Mouse (Mus musculus): ENCODE measurements around the gene Slc25a11. TPM values are rescaled to one million over a fixed set of nuclear protein-coding genes. Genes with fewer than 3 reads are reported as not detected.

Slc25a11 gene
- polyA plus RNA-seq, 1 experiment from 2014 or later: 142 TPM

DNA sequence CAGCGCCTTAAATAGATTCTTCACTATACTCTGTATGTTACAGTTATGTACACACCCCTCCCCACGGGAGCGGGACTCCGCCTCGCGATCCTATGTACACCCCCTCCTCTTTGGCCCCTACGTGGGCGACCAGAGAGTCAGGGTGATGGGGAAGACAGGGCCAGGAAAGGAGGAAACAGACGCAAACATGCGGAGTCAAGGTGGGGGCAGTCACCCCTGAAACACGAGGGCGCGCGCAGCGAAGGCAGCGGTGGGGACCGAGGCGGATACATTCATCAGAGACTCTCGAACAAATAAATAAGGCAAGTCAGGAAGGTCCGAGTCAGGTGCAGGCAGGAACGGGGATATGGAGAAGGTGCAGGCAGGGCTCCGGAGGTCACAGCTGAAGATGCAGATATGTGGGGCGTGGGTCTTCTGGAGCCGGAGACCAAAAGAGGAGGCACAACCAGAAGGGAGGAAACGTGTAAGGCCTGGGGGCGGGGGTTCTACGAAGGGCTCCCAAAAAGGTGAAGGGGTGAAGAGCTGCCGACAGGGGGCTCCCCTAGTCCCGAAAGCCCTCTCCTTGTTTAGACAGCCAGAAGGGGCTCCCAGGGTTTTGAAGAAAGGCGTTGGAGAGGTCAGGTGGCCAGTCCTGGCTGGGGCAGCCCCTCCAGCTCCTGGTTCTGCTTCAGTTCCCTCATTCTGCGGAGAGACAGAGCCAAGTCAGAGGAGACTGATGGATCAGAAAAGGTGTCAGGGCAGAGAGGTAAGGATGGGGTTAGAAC is 22.5 kb upstream of the Slc25a11 start:
- ATAC-seq (ENCODE audit: low FRiP score) (peak; percentile 36), DNase-seq (ENCODE audit: low spot score, missing footprints) (peak; percentile 97)
- WGBS: under 1% methylated on average over 31 of the region's 31 CpGs
- H3K9ac ChIP-seq (ENCODE audit: low read length): peak overlapping the region; percentile 87
- 0 out of 2 replicates have a peak, but pooled peaks cover 7% of the 10 kb centered on the region for H3K36me3 ChIP-seq (ENCODE audit: control insufficient read depth, insufficient read depth, low read length)
- H3K4me1 ChIP-seq (ENCODE audit: control insufficient read depth, insufficient read depth, low read length): peaks cover 19% of the 10 kb centered on the region
- H3K9me3 ChIP-seq (ENCODE audit: control insufficient read depth, low read length): no peaks in the 10 kb centered on the region
- peak overlapping the region; percentile 97 for H3K4me2 ChIP-seq
- peak overlapping the region; percentile 94 for H3K27ac ChIP-seq (ENCODE audit: low read depth, low read length)
- H3K27me3 ChIP-seq (ENCODE audit: control insufficient read depth, insufficient read depth, low read length): no peaks in the 10 kb centered on the region
- peak overlapping the region; percentile 58 for H3K4me3 ChIP-seq (ENCODE audit: low read depth, low read length)

DNA sequence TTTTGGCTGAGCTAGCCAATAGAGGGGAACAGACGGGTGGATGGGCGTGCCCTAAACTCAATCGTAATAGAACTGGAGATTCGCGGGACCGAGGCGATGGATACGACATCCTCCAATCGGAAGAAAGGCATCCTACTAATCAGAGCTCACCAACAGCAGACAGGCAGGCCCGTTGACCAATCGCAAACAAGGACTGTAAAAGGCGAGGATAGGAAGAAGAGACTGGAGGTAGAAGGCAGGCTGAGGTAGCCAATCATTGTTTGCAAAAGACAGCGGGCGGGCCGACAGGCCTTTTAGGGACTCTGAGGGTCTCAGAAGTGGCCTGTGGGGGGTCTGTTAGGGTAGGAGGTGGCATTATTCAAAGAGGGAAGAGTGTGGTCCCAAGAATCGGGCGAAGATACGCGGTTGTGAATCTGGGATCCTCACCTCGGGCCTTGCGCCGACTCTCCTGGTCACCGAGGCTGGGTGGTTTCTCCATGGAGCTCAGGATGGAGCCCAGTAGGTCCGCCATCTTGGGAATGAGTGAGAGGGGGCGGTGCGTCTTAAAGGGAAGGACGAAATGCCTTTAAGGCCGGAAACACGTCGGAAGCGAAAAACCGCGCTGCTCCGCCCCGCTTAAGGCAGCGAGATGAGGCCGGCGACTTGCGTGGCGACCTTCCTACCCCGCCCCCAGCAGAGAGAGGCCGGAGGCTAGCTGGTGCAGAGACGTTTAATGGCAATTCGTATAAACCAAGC is 21.7 kb upstream of the Slc25a11 start, which contains the start of gene Spag7:
Gene Spag7, minus strand, starts transcription at position 646 of the 735 bp plus-strand sequence.
- Histone ChIP-seq H3K4me3 (ENCODE audit: low read depth, low read length) (peak within 1 kb of the TSS; percentile 58), H3K9me3 (ENCODE audit: control insufficient read depth, low read length) (no peaks in the 10 kb centered on the region), H3K4me2 (peak within 1 kb of the TSS; percentile 97), H3K27me3 (ENCODE audit: control insufficient read depth, insufficient read depth, low read length) (no peaks in the 10 kb centered on the region), H3K36me3 (ENCODE audit: control insufficient read depth, insufficient read depth, low read length) (peaks cover 11% of the 10 kb centered on the region), H3K4me1 (ENCODE audit: control insufficient read depth, insufficient read depth, low read length) (peaks cover 19% of the 10 kb centered on the region), H3K27ac (ENCODE audit: low read depth, low read length) (peak within 1 kb of the TSS; percentile 94), H3K9ac (ENCODE audit: low read length) (peak within 1 kb of the TSS; percentile 87)
- under 1% methylated on average over 44 of the region's 44 CpGs for WGBS
- DNase-seq (ENCODE audit: low spot score, missing footprints): peak; percentile 100
- peak; percentile 94 for ATAC-seq (ENCODE audit: low FRiP score)

DNA sequence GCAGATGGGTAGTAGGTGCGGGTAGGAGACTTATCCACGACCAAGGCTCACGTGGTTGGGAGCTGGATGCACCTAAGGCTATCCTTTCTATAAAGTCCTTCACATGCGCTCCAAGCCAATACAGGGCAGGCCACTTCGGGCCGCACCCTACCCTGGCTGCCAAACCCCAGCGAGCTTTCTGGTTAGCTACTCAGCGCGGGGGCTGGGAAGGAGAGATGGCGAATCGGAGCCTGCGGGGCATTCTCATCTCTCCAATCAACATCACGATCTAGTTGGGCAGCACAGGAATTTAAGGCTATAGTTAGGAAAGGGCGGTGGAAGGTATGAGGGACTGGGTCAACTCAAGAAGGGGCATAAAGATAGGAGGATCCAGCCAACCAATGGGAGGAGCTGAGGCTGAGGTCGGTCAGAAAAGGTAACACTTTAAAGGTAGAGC is 21.1 kb upstream of the Slc25a11 start:
- H3K4me3 ChIP-seq (ENCODE audit: low read depth, low read length): peak overlapping the region; percentile 58
- no peaks in the 10 kb centered on the region for H3K27me3 ChIP-seq (ENCODE audit: control insufficient read depth, insufficient read depth, low read length)
- DNase-seq (ENCODE audit: low spot score, missing footprints) (peak; percentile 97), ATAC-seq (ENCODE audit: low FRiP score) (peak; percentile 47)
- peak overlapping the region; percentile 55; the same call in 1 of the 2 replicates for H3K27ac ChIP-seq (ENCODE audit: low read depth, low read length)
- WGBS: 2% methylated on average over 15 of the region's 15 CpGs
- H3K36me3 ChIP-seq (ENCODE audit: control insufficient read depth, insufficient read depth, low read length): peaks cover 11% of the 10 kb centered on the region
- H3K9ac ChIP-seq (ENCODE audit: low read length): peak overlapping the region; percentile 53; the same call in 1 of the 2 replicates
- peak overlapping the region; percentile 97 for H3K4me2 ChIP-seq
- H3K9me3 ChIP-seq (ENCODE audit: control insufficient read depth, low read length): no peaks in the 10 kb centered on the region
- H3K4me1 ChIP-seq (ENCODE audit: control insufficient read depth, insufficient read depth, low read length): peaks cover 19% of the 10 kb centered on the region

DNA sequence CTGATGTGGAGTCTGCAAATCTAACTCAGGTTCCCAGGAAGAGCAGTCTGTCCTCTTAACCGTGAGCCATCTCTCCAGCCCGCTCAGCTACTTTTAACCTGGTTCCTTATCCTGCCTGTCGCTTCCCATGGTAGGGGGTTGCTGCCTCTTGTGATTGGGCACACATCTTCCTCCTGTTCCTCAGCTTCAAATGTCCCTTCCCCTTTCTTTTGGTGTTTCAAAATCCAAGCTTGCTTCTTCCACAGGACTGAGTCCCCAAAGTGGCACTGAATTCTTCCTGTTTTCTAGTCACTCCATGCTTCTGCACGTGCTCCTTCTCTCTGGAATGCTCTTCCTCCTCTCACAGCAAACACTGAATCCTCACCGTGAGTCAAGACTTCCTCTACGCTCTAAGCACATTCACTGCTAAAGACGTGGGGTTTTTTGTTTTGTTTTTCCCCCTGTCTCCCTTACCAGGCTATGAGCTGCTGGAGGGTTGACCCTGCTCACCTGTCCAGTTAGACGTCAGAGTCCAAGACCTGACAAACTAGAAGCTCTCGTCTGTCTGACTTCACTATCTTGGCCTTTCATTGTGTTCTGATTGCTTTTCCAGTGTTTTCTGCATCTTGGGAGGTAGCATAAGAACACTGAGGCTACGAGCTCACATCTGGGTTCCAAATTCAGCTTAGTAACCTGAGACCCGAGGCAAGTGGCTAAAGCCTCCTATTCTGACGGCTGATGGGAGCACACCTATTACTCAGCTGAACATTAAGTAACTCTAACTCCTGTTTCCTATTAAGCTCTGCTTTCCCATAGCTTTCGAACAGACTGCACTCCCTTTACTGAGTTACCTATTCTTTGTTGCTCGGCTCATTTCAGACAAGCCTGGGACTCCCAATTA is 20.2 kb upstream of the Slc25a11 start:
- peaks cover 19% of the 10 kb centered on the region for H3K4me1 ChIP-seq (ENCODE audit: control insufficient read depth, insufficient read depth, low read length)
- H3K36me3 ChIP-seq (ENCODE audit: control insufficient read depth, insufficient read depth, low read length): peaks cover 16% of the 10 kb centered on the region
- no peak overlapping the region for H3K27ac ChIP-seq (ENCODE audit: low read depth, low read length)
- H3K4me3 ChIP-seq (ENCODE audit: low read depth, low read length): peak overlapping the region; percentile 58; the same call in 1 of the 2 replicates
- ATAC-seq (ENCODE audit: low FRiP score): no peak
- DNase-seq (ENCODE audit: low spot score, missing footprints): no peak
- peak overlapping the region; percentile 97 for H3K4me2 ChIP-seq
- H3K9ac ChIP-seq (ENCODE audit: low read length): peak overlapping the region; percentile 53; the same call in 1 of the 2 replicates
- 79% methylated on average over 14 of the region's 14 CpGs for WGBS
- H3K9me3 ChIP-seq (ENCODE audit: control insufficient read depth, low read length): no peaks in the 10 kb centered on the region
- no peaks in the 10 kb centered on the region for H3K27me3 ChIP-seq (ENCODE audit: control insufficient read depth, insufficient read depth, low read length)

DNA sequence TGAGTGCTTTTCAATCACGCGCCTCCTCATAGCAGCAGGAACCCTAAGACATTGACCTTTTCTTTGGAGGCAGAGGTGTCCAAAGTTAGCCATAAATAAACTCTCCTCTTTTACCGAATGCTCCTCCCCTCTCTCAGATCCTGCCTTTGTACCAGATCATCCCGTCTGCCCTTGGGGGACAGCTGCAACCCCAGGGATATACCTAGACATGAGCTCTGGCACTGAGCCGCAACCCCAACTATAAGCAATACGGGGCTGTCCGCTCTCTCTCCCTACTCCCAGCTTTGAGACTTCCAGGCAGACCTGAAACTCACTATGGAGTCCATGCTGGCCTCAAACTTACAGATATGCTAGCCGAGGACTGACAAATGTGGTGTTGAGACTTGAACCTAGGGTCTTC is 19.4 kb upstream of the Slc25a11 start:
- no peak overlapping the region for H3K4me3 ChIP-seq (ENCODE audit: low read depth, low read length)
- peaks cover 15% of the 10 kb centered on the region for H3K36me3 ChIP-seq (ENCODE audit: control insufficient read depth, insufficient read depth, low read length)
- H3K4me1 ChIP-seq (ENCODE audit: control insufficient read depth, insufficient read depth, low read length): peaks cover 19% of the 10 kb centered on the region
- 96% methylated on average over 8 of the region's 8 CpGs for WGBS
- H3K27me3 ChIP-seq (ENCODE audit: control insufficient read depth, insufficient read depth, low read length): no peaks in the 10 kb centered on the region
- no peaks in the 10 kb centered on the region for H3K9me3 ChIP-seq (ENCODE audit: control insufficient read depth, low read length)
- no peak overlapping the region for H3K4me2 ChIP-seq
- no peak for DNase-seq (ENCODE audit: low spot score, missing footprints)
- no peak for ATAC-seq (ENCODE audit: low FRiP score)
- no peak overlapping the region for H3K9ac ChIP-seq (ENCODE audit: low read length)
- H3K27ac ChIP-seq (ENCODE audit: low read depth, low read length): no peak overlapping the region

DNA sequence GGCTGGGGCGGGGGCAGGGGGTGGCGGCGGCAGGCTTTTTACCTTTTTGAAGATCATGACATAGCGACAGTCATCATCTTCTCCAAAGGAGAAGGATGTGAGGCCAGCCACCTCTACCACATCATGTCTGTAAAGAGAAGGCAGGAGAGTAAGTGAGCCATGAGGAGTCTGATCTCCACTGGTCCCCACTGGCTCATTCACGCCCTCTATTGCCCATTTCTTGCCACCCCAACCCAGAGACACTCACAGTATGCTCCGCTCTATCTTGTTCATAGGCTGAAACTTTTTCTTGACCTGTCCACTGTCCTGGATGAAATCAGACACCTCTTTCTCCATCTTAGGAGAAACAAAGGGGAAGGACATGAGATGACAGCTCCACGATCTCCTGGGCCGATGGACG is 17.5 kb upstream of the Slc25a11 start:
- Histone ChIP-seq H3K27me3 (ENCODE audit: control insufficient read depth, insufficient read depth, low read length) (no peaks in the 10 kb centered on the region), H3K36me3 (ENCODE audit: control insufficient read depth, insufficient read depth, low read length) (peaks cover 14% of the 10 kb centered on the region), H3K9ac (ENCODE audit: low read length) (no peak overlapping the region), H3K4me3 (ENCODE audit: low read depth, low read length) (no peak overlapping the region), H3K4me2 (no peak overlapping the region), H3K9me3 (ENCODE audit: control insufficient read depth, low read length) (no peaks in the 10 kb centered on the region), H3K27ac (ENCODE audit: low read depth, low read length) (no peak overlapping the region), H3K4me1 (ENCODE audit: control insufficient read depth, insufficient read depth, low read length) (peaks cover 7% of the 10 kb centered on the region; the same call in 1 of the 2 replicates)
- ATAC-seq (ENCODE audit: low FRiP score) (no peak), DNase-seq (ENCODE audit: low spot score, missing footprints) (no peak)
- 95% methylated on average over 9 of the region's 9 CpGs for WGBS

DNA sequence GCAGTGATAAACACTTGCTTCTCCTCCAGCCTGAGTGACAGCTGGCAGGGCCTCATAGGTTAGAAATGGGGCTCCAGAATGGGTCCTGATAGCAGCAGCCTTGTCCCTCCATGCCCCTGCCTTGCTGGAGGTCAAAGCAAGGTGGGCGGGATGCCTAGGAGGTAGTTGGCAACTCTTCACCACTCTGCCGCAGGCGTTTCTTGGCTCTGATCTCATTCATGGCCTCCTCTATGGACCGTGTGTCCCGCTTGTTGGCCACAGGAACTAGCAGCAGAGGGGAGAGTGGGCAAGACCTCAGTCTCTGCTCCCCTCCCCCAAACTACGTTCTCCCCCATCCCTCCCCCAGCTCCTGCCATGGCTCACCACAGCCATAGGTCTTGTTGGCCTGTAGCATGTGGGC is 16.7 kb upstream of the Slc25a11 start:
- 95% methylated on average over 6 of the region's 6 CpGs for WGBS
- Histone ChIP-seq H3K27ac (ENCODE audit: low read depth, low read length) (no peak overlapping the region), H3K4me1 (ENCODE audit: control insufficient read depth, insufficient read depth, low read length) (peaks cover 7% of the 10 kb centered on the region; the same call in 1 of the 2 replicates), H3K9ac (ENCODE audit: low read length) (no peak overlapping the region), H3K9me3 (ENCODE audit: control insufficient read depth, low read length) (no peaks in the 10 kb centered on the region), H3K36me3 (ENCODE audit: control insufficient read depth, insufficient read depth, low read length) (peaks cover 14% of the 10 kb centered on the region), H3K27me3 (ENCODE audit: control insufficient read depth, insufficient read depth, low read length) (no peaks in the 10 kb centered on the region), H3K4me2 (no peak overlapping the region), H3K4me3 (ENCODE audit: low read depth, low read length) (no peak overlapping the region)
- no peak for DNase-seq (ENCODE audit: low spot score, missing footprints)
- no peak for ATAC-seq (ENCODE audit: low FRiP score)

DNA sequence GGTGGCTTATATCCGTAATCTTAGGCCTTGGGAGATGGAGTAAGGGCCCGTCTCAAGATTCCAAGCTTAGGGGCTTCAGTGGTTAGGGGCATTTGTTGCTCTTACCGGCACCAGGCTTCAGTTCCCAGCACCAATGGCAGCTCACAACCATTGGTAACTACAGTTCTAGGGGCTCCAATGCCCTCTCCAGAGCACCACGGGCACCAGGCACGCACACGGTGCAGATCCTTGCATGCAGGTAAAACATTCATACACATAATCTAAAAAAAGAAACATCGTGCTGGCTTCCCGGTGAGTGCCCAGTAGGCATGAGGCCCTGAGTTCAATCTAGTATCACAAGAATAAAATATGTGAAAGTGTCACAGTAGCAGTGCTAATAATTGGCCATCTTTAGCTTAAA is 15.8 kb upstream of the Slc25a11 start:
- Histone ChIP-seq H3K27ac (ENCODE audit: low read depth, low read length) (no peak overlapping the region), H3K27me3 (ENCODE audit: control insufficient read depth, insufficient read depth, low read length) (no peaks in the 10 kb centered on the region), H3K4me3 (ENCODE audit: low read depth, low read length) (no peak overlapping the region), H3K9me3 (ENCODE audit: control insufficient read depth, low read length) (no peaks in the 10 kb centered on the region), H3K36me3 (ENCODE audit: control insufficient read depth, insufficient read depth, low read length) (peaks cover 14% of the 10 kb centered on the region), H3K4me1 (ENCODE audit: control insufficient read depth, insufficient read depth, low read length) (peaks cover 5% of the 10 kb centered on the region; the same call in 1 of the 2 replicates), H3K9ac (ENCODE audit: low read length) (no peak overlapping the region), H3K4me2 (no peak overlapping the region)
- no peak for ATAC-seq (ENCODE audit: low FRiP score)
- WGBS: 90% methylated on average over 8 of the region's 8 CpGs
- DNase-seq (ENCODE audit: low spot score, missing footprints): no peak

All from midbrain, embryonic 11.5 days (tissue).